In the genomic region with DNA sequence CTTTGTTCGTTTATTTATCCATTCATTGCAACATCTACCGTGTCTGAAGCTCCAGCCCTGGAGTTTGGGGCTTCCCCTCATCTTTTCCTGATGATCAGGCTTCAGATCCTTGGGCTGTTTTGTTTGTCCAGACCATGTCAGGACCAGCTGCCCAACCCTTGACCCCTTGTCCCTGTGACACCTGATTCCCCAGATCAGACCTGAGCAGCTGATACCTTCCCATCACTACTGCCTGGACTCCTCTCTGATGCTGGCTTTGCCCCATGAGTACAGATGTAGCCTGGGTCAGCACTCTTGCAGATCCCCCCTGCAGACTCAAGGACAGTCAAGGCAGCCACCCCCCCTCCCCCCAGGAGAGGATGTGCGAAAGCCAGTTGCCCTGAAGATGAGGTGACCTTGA, we compare ENCODE assay signal across 9 mouse cellular contexts. TPM values are rescaled to one million over a fixed set of nuclear protein-coding genes. Genes with fewer than 3 reads are reported as not detected.
DNase-seq lines count a peak whose midpoint lies in the region; ATAC-seq and TF ChIP-seq lines count a peak whose summit lies in the region.
"Had no signal": no experiment of that assay in that cellular context is flagged by ENCODE, and none has a peak within 500 bp of the region (broad histone marks: within the 10 kb centered on the region; RNA-seq: fewer than 3 reads in every experiment).

No protein-coding gene starts in this region.

- H3K4me3 ChIP-seq in cerebellum, adult 2 months (replicated peaks; ENCODE audit: insufficient read depth, low read depth, low read length), result peak overlapping the region; percentile 81
- peak overlapping the region; percentile 81 for H3K4me3 ChIP-seq in spleen, adult 2 months (ENCODE audit: extremely low read depth, insufficient read depth, insufficient read length)
- peak overlapping the region; percentile 66; the same call in 1 of the 2 replicates for H3K4me3 ChIP-seq in liver, embryonic 12.5 days

- peaks cover 16% of the 10 kb centered on the region for H3K36me3 ChIP-seq in spleen, adult 2 months (ENCODE audit: control insufficient read depth, insufficient read depth, low read length)
- H3K36me3 ChIP-seq in liver, embryonic 12.5 days, result no peaks in the 10 kb centered on the region

- H3K27ac ChIP-seq in cerebellum, adult 2 months (ENCODE audit: insufficient read depth, low read length), result peak overlapping the region; percentile 97
- H3K27ac ChIP-seq in spleen, adult 2 months (ENCODE audit: insufficient read depth, low read length), result peak overlapping the region; percentile 96
- no peak overlapping the region for H3K27ac ChIP-seq in liver, embryonic 12.5 days

- no peaks in the 10 kb centered on the region for H3K9me3 ChIP-seq in liver, embryonic 12.5 days (replicated peaks)

- TF ChIP-seq POLR2A in cerebellum, adult 2 months (IDR thresholded peaks at IDR 0.05; ENCODE audit: borderline replicate concordance, insufficient read depth, low read length), result no peak
- TF ChIP-seq POLR2A in spleen, adult 2 months (IDR thresholded peaks at IDR 0.05; ENCODE audit: low read depth, low read length), result no peak

- peaks cover 50% of the 10 kb centered on the region for H3K4me1 ChIP-seq in cerebellum, adult 2 months (ENCODE audit: control insufficient read depth, insufficient read depth, low read length)
- peaks cover 39% of the 10 kb centered on the region; the same call in 1 of the 2 replicates for H3K4me1 ChIP-seq in spleen, adult 2 months (ENCODE audit: control insufficient read depth, insufficient read depth, insufficient read length)
- peaks cover 24% of the 10 kb centered on the region for H3K4me1 ChIP-seq in liver, embryonic 12.5 days

- TF ChIP-seq CTCF in cerebellum, adult 2 months (IDR thresholded peaks at IDR 0.05; ENCODE audit: borderline replicate concordance, insufficient read depth, low read depth, low read length), result no peak
- no peak for TF ChIP-seq CTCF in spleen, adult 2 months (IDR thresholded peaks at IDR 0.05; ENCODE audit: extremely low read depth, insufficient read depth, insufficient read length, insufficient replicate concordance)

- ATAC-seq in liver, embryonic 12.5 days, result no peak

- peak overlapping the region; percentile 96 for H3K4me2 ChIP-seq in liver, embryonic 12.5 days

- no peak overlapping the region for H3K9ac ChIP-seq in liver, embryonic 12.5 days

- H3K27me3 ChIP-seq in cerebellum, adult 2 months (ENCODE audit: control insufficient read depth, insufficient read depth, low read length), result no peaks in the 10 kb centered on the region
- no peaks in the 10 kb centered on the region for H3K27me3 ChIP-seq in spleen, adult 2 months (ENCODE audit: control insufficient read depth, insufficient read depth, low read length)
- H3K27me3 ChIP-seq in liver, embryonic 12.5 days (replicated peaks), result peaks cover 93% of the 10 kb centered on the region

- WGBS in cerebellum, adult 2 months, result 13% methylated on average over 3 of the region's 3 CpGs
- 61% methylated on average over 3 of the region's 3 CpGs for WGBS in spleen, adult 2 months
- 32% methylated on average over 3 of the region's 3 CpGs for WGBS in liver, embryonic 12.5 days (ENCODE audit: insufficient replicate concordance)

- DNase-seq in cerebellum, adult 2 months, result no peak
- DNase-seq in cerebellum, adult 9-11 months, result no peak
- no peak for DNase-seq in spleen, adult 2 months (ENCODE audit: low read depth in 1 of 2, low spot score in 2 of 2)
- no peak for DNase-seq in spleen, postnatal 36 days (ENCODE audit: low spot score in 2 of 2)
- DNase-seq in frontal cortex, postnatal 10 days (ENCODE audit: low spot score in 2 of 2), result no peak
- DNase-seq in gastrocnemius, postnatal 10 days, result no peak
- DNase-seq in ovary, postnatal 10 days (ENCODE audit: low spot score), result no peak
- DNase-seq: adrenal gland, postnatal 14 days had no signal

RNA-seq across cellular contexts. Expression of gene Sbk1, which starts 1.7 kb away (rescaled TPM):
- polyA plus RNA-seq in cerebellum, adult 2 months (2012; rRNA removed), result 227 and 282 TPM in 2 replicates
- polyA plus RNA-seq in spleen, adult 2 months (2012; rRNA removed), result 73.4 and 99.1 TPM in 2 replicates
- 4.2 and 5.0 TPM in 2 replicates for polyA plus RNA-seq in liver, embryonic 12.5 days (2016; fragmentation: Nextera tagmentation; extraction: Ambion mirVana)
- total RNA-seq in gastrocnemius, postnatal 10 days (2021), result 10 to 100 TPM; 35.2 to 38.0 TPM

Comparison
In these comparisons a context has a peak if more than half of its experiments do, and no peak if none do; other contexts are left out.
1. RNA of gene Sbk1, which starts 1.7 kb away (polyA plus RNA-seq): 227 to 282 TPM in cerebellum, adult 2 months and 73.4 to 99.1 TPM in spleen, adult 2 months; 4.2 to 5.0 TPM in liver, embryonic 12.5 days; every median in the first group is over 10 times any median in the second.
2. Peak in every context shown above with its lines, with median percentiles within 50 percentile points of each other: H3K4me3 ChIP-seq.